Mouse (Mus musculus) myocyte (in vitro differentiated cells): ENCODE data around the gene 1700020L24Rik.

ENCODE experiments used
- CEBPB ChIP-seq: IDR thresholded peaks from 2 replicates; pipeline ENCODE4 v1.6.1; 2011; ENCODE audit warnings: mild to moderate bottlenecking, moderate library complexity; ENCODE audit not compliant: poor library complexity, insufficient read depth, severe bottlenecking
- E2F4 ChIP-seq: IDR thresholded peaks from one replicate; pipeline ENCODE4 v1.6.1; 2011; ENCODE audit warnings: mild to moderate bottlenecking, control low read depth, moderate library complexity; ENCODE audit not compliant: insufficient read depth
- MYOD1 ChIP-seq, 3 experiments: IDR thresholded peaks; one replicate each; pipeline ENCODE4 v1.6.1; 2011; ENCODE audit warnings: control low read depth in 2 of 3, low read depth in 2 of 3, mild to moderate bottlenecking in 2 of 3, moderate library complexity in 1 of 3; ENCODE audit not compliant: insufficient read length in 2 of 3, control insufficient read depth in 1 of 3
- POLR2A ChIP-seq: IDR thresholded peaks from one replicate; pipeline ENCODE4 v1.6.1; 2011; ENCODE audit warnings: low read depth, mild to moderate bottlenecking, control low read depth, moderate library complexity; ENCODE audit not compliant: insufficient read length
- POLR2AphosphoS2 ChIP-seq: IDR thresholded peaks from one replicate; pipeline ENCODE4 v1.6.1; 2011; ENCODE audit warnings: low read depth, control low read depth; ENCODE audit not compliant: insufficient read length
- REST ChIP-seq: IDR thresholded peaks from one replicate; pipeline ENCODE4 v1.6.1; 2011; ENCODE audit warnings: mild to moderate bottlenecking, control low read depth, moderate library complexity; ENCODE audit not compliant: insufficient read depth, insufficient read length
- USF1 ChIP-seq: IDR thresholded peaks from one replicate; pipeline ENCODE4 v1.6.1; 2011; ENCODE audit warnings: low read depth, mild to moderate bottlenecking, control low read depth, moderate library complexity

DNA sequence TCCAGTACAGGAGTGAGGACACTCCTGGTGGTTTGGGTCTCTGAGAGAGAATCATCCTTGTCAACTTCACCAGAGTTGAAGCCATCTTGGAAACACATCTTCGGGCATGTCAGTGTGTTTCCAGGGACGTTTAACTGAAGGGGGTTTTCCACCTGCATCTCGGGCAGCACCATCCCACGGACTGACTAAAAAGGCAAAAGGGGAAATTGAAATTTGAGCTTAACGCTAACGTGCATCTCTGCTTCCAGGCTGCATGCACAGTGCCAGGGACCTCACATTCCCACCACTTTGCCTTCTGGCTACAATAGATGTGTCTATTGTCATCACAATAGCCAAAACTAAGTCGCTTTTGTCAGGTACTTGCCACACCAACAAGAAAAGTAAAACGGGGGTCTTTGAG, 29.2 kb upstream of the 1700020L24Rik start:
- TF ChIP-seq POLR2A (no peak), E2F4 (no peak), POLR2AphosphoS2 (no peak), CEBPB (no peak), USF1 (no peak), MYOD1 (IDR thresholded peaks at IDR 0.05; ENCODE audit: control insufficient read depth in 1 of 3, insufficient read length in 2 of 3, low read depth in 2 of 3) (no peak), REST (no peak)
